Mouse (Mus musculus): ENCODE measurements around the gene Trim38. TPM values are rescaled to one million over a fixed set of nuclear protein-coding genes. Genes with fewer than 3 reads are reported as not detected.

Gene Trim38
- polyA plus RNA-seq, 1 experiment from 2014 or later: not detected

- Histone ChIP-seq H3K27ac (ENCODE audit: low read depth, low read length) (no peak overlapping the region), H3K9ac (ENCODE audit: low read depth, low read length) (no peak overlapping the region), H3K4me2 (no peak overlapping the region), H3K27me3 (replicated peaks; ENCODE audit: control insufficient read depth, insufficient read depth, low read length) (no peaks in the 10 kb centered on the region), H3K36me3 (ENCODE audit: control insufficient read depth, insufficient read depth, low read length) (no peaks in the 10 kb centered on the region), H3K9me3 (ENCODE audit: control insufficient read depth, low read length) (no peaks in the 10 kb centered on the region), H3K4me3 (ENCODE audit: low read depth, low read length) (no peak overlapping the region), H3K4me1 (replicated peaks; ENCODE audit: control insufficient read depth, insufficient read depth, low read length) (no peaks in the 10 kb centered on the region)
- DNase-seq (ENCODE audit: low spot score): no peak
- WGBS: 52% methylated on average over 4 of the region's 4 CpGs
- peak; percentile 39; the same call in 1 of the 2 replicates for ATAC-seq (replicated peaks; ENCODE audit: low FRiP score)
Observed at GRCm38 (mm10) chr13:23779025-23779424, 9.3 kb downstream of the Trim38 start.

GRCm38 (mm10) chr13:23792520-23792919 is 22.8 kb downstream of the Trim38 start:
- no peaks in the 10 kb centered on the region for H3K9me3 ChIP-seq (ENCODE audit: control insufficient read depth, low read length)
- H3K4me2 ChIP-seq: no peak overlapping the region
- H3K4me3 ChIP-seq (ENCODE audit: low read depth, low read length): no peak overlapping the region
- WGBS: 42% methylated on average over 2 of the region's 2 CpGs
- ATAC-seq (replicated peaks; ENCODE audit: low FRiP score) (no peak), DNase-seq (ENCODE audit: low spot score) (no peak)
- no peaks in the 10 kb centered on the region for H3K4me1 ChIP-seq (replicated peaks; ENCODE audit: control insufficient read depth, insufficient read depth, low read length)
- H3K9ac ChIP-seq (ENCODE audit: low read depth, low read length): no peak overlapping the region
- no peaks in the 10 kb centered on the region for H3K36me3 ChIP-seq (ENCODE audit: control insufficient read depth, insufficient read depth, low read length)
- H3K27me3 ChIP-seq (replicated peaks; ENCODE audit: control insufficient read depth, insufficient read depth, low read length): no peaks in the 10 kb centered on the region
- no peak overlapping the region for H3K27ac ChIP-seq (ENCODE audit: low read depth, low read length)

DNA sequence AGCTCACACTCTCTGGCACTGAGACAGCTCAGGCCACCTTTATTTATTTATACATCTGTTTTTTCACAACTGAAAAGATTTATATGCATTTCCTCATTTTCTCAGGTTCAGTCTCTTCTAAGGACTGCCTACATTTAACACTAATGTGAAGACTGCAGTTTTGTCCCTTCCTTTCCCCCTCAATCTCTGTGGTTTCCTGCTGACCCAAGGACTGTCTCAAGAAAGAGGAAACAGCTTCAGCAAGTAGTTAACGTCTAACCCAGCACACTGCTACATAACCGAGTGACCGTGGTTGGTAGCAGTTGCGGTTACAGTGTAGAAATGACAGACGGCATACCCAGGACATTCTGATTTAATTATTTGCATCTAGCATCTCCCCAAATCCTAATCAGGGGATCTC is 29.7 kb downstream of the Trim38 start:
- Histone ChIP-seq H3K4me2 (no peak overlapping the region), H3K27ac (ENCODE audit: low read depth, low read length) (no peak overlapping the region), H3K9me3 (ENCODE audit: control insufficient read depth, low read length) (no peaks in the 10 kb centered on the region), H3K4me1 (replicated peaks; ENCODE audit: control insufficient read depth, insufficient read depth, low read length) (no peaks in the 10 kb centered on the region), H3K4me3 (ENCODE audit: low read depth, low read length) (no peak overlapping the region), H3K9ac (ENCODE audit: low read depth, low read length) (no peak overlapping the region), H3K36me3 (ENCODE audit: control insufficient read depth, insufficient read depth, low read length) (no peaks in the 10 kb centered on the region), H3K27me3 (replicated peaks; ENCODE audit: control insufficient read depth, insufficient read depth, low read length) (no peaks in the 10 kb centered on the region)
- DNase-seq (ENCODE audit: low spot score) (no peak), ATAC-seq (replicated peaks; ENCODE audit: low FRiP score) (no peak)
- 41% methylated on average over 5 of the region's 5 CpGs for WGBS

DNA sequence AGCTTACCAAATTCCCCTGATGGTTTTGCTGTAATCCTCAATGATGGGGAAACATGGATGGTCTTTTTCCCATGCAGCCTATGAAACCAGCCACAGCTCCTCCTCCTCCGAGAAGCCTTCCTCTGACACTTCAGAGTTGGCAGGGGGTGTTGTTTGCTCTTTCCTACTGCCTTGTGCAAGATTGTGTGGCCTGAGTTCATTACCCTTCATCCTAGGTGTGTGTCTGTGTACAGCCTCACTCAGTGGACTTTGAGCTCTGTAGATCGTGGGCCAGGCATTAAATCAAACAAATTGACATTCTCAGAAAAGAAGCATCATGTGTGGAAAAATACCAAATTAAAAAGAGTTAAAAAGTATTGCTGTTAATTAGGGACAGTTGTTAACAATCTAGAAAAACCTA is 34.8 kb downstream of the Trim38 start:
- Histone ChIP-seq H3K4me2 (no peak overlapping the region), H3K27me3 (replicated peaks; ENCODE audit: control insufficient read depth, insufficient read depth, low read length) (no peaks in the 10 kb centered on the region; the same call in 1 of the 2 replicates), H3K4me3 (ENCODE audit: low read depth, low read length) (no peak overlapping the region), H3K9ac (ENCODE audit: low read depth, low read length) (no peak overlapping the region), H3K9me3 (ENCODE audit: control insufficient read depth, low read length) (no peaks in the 10 kb centered on the region), H3K4me1 (replicated peaks; ENCODE audit: control insufficient read depth, insufficient read depth, low read length) (no peaks in the 10 kb centered on the region), H3K27ac (ENCODE audit: low read depth, low read length) (no peak overlapping the region), H3K36me3 (ENCODE audit: control insufficient read depth, insufficient read depth, low read length) (no peaks in the 10 kb centered on the region)
- DNase-seq (ENCODE audit: low spot score) (no peak), ATAC-seq (replicated peaks; ENCODE audit: low FRiP score) (no peak)
- WGBS: 73% methylated on average over 2 of the region's 2 CpGs

- Histone ChIP-seq H3K27me3 (replicated peaks; ENCODE audit: control insufficient read depth, insufficient read depth, low read length) (no peaks in the 10 kb centered on the region; the same call in 1 of the 2 replicates), H3K4me2 (no peak within 1 kb of the TSS), H3K4me1 (replicated peaks; ENCODE audit: control insufficient read depth, insufficient read depth, low read length) (no peaks in the 10 kb centered on the region), H3K9me3 (ENCODE audit: control insufficient read depth, low read length) (no peaks in the 10 kb centered on the region), H3K4me3 (ENCODE audit: low read depth, low read length) (no peak within 1 kb of the TSS), H3K27ac (ENCODE audit: low read depth, low read length) (no peak within 1 kb of the TSS), H3K36me3 (ENCODE audit: control insufficient read depth, insufficient read depth, low read length) (no peaks in the 10 kb centered on the region), H3K9ac (ENCODE audit: low read depth, low read length) (no peak within 1 kb of the TSS)
- 75% methylated on average over 15 of the region's 15 CpGs for WGBS
- DNase-seq (ENCODE audit: low spot score): no peak
- ATAC-seq (replicated peaks; ENCODE audit: low FRiP score): no peak
Observed at GRCm38 (mm10) chr13:23806422-23807052, 36.8 kb downstream of the Trim38 start, which contains the start of gene Slc17a2. TSS of gene Slc17a2 (plus strand) at chr13:23806993.

GRCm38 (mm10) chr13:23816148-23816547 is 46.4 kb downstream of the Trim38 start:
- no peak overlapping the region for H3K9ac ChIP-seq (ENCODE audit: low read depth, low read length)
- no peak overlapping the region for H3K4me2 ChIP-seq
- H3K27me3 ChIP-seq (replicated peaks; ENCODE audit: control insufficient read depth, insufficient read depth, low read length): no peaks in the 10 kb centered on the region
- H3K4me1 ChIP-seq (replicated peaks; ENCODE audit: control insufficient read depth, insufficient read depth, low read length): no peaks in the 10 kb centered on the region
- H3K9me3 ChIP-seq (ENCODE audit: control insufficient read depth, low read length): no peaks in the 10 kb centered on the region
- H3K4me3 ChIP-seq (ENCODE audit: low read depth, low read length): no peak overlapping the region
- DNase-seq (ENCODE audit: low spot score) (no peak), ATAC-seq (replicated peaks; ENCODE audit: low FRiP score) (no peak)
- WGBS: 58% methylated on average over 2 of the region's 2 CpGs
- no peaks in the 10 kb centered on the region for H3K36me3 ChIP-seq (ENCODE audit: control insufficient read depth, insufficient read depth, low read length)
- H3K27ac ChIP-seq (ENCODE audit: low read depth, low read length): no peak overlapping the region

GRCm38 (mm10) chr13:23820179-23820940 is 50.6 kb downstream of the Trim38 start:
- no peak for ATAC-seq (replicated peaks; ENCODE audit: low FRiP score)
- 64% methylated on average over 4 of the region's 4 CpGs for WGBS
- Histone ChIP-seq H3K36me3 (ENCODE audit: control insufficient read depth, insufficient read depth, low read length) (no peaks in the 10 kb centered on the region), H3K9ac (ENCODE audit: low read depth, low read length) (no peak overlapping the region), H3K27me3 (replicated peaks; ENCODE audit: control insufficient read depth, insufficient read depth, low read length) (no peaks in the 10 kb centered on the region), H3K4me2 (no peak overlapping the region), H3K4me1 (replicated peaks; ENCODE audit: control insufficient read depth, insufficient read depth, low read length) (no peaks in the 10 kb centered on the region), H3K4me3 (ENCODE audit: low read depth, low read length) (no peak overlapping the region), H3K9me3 (ENCODE audit: control insufficient read depth, low read length) (no peaks in the 10 kb centered on the region), H3K27ac (ENCODE audit: low read depth, low read length) (no peak overlapping the region)
- no peak for DNase-seq (ENCODE audit: low spot score)

DNA sequence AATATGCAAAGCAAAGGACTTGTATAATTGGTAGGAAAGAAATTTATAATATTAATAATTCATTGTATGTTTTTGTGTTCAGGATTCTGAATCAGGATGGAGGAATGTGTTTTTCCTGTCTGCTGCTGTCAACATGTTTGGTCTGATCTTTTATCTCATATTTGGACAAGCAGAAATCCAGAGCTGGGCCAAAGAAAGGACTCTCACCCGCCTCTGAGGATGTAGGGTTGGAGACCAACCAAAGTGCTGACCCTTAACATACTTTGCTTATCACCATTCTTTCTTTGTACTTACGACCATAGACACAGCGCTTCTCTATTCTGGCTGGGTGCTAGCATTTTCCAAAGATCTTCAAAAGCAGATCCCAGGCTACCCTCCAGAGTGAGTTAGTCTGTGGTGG is 52.5 kb downstream of the Trim38 start:
- H3K27me3 ChIP-seq (replicated peaks; ENCODE audit: control insufficient read depth, insufficient read depth, low read length): no peaks in the 10 kb centered on the region
- no peak overlapping the region for H3K27ac ChIP-seq (ENCODE audit: low read depth, low read length)
- WGBS: 62% methylated on average over 3 of the region's 3 CpGs
- H3K36me3 ChIP-seq (ENCODE audit: control insufficient read depth, insufficient read depth, low read length): no peaks in the 10 kb centered on the region
- H3K4me2 ChIP-seq: no peak overlapping the region
- DNase-seq (ENCODE audit: low spot score): no peak
- H3K9ac ChIP-seq (ENCODE audit: low read depth, low read length): no peak overlapping the region
- no peak for ATAC-seq (replicated peaks; ENCODE audit: low FRiP score)
- H3K4me1 ChIP-seq (replicated peaks; ENCODE audit: control insufficient read depth, insufficient read depth, low read length): no peaks in the 10 kb centered on the region
- no peaks in the 10 kb centered on the region for H3K9me3 ChIP-seq (ENCODE audit: control insufficient read depth, low read length)
- H3K4me3 ChIP-seq (ENCODE audit: low read depth, low read length): no peak overlapping the region

GRCm38 (mm10) chr13:23826606-23827005 is 56.9 kb downstream of the Trim38 start:
- Histone ChIP-seq H3K9me3 (ENCODE audit: control insufficient read depth, low read length) (no peaks in the 10 kb centered on the region), H3K4me2 (no peak overlapping the region), H3K4me3 (ENCODE audit: low read depth, low read length) (no peak overlapping the region), H3K4me1 (replicated peaks; ENCODE audit: control insufficient read depth, insufficient read depth, low read length) (no peaks in the 10 kb centered on the region), H3K27ac (ENCODE audit: low read depth, low read length) (no peak overlapping the region), H3K27me3 (replicated peaks; ENCODE audit: control insufficient read depth, insufficient read depth, low read length) (no peaks in the 10 kb centered on the region), H3K36me3 (ENCODE audit: control insufficient read depth, insufficient read depth, low read length) (no peaks in the 10 kb centered on the region), H3K9ac (ENCODE audit: low read depth, low read length) (no peak overlapping the region)
- ATAC-seq (replicated peaks; ENCODE audit: low FRiP score) (no peak), DNase-seq (ENCODE audit: low spot score) (no peak)
- 72% methylated on average over 3 of the region's 3 CpGs for WGBS

Data from liver, embryonic 11.5 days (tissue).